Mouse (Mus musculus) liver, embryonic 12.5 days (tissue): ENCODE data around the gene Cpz. TPM values are rescaled to one million over a fixed set of nuclear protein-coding genes. Genes with fewer than 3 reads are reported as not detected.

ENCODE experiments used
- ATAC-seq: fragments of 200-750 bp; cut with Nextera tagmentation; 2 replicates; pipeline ENCODE4 v1.8.0; 2017; ENCODE audit warnings: moderate number of reproducible peaks, mild to moderate bottlenecking, moderate library complexity
- H3K27ac ChIP-seq: fragments of 300-500 bp; sonication (generic); 2 replicates; pipeline ENCODE4 v1.5.1; 2016; ENCODE audit warnings: mild to moderate bottlenecking
- H3K27me3 ChIP-seq: fragments of 300-500 bp; sonication (generic); replicated peaks from 2 replicates; pipeline ENCODE4 v1.6.1; 2016; ENCODE audit warnings: mild to moderate bottlenecking, moderate library complexity
- H3K36me3 ChIP-seq: fragments of 300-500 bp; sonication (generic); 2 replicates; pipeline ENCODE4 v1.6.1; 2016; ENCODE audit warnings: mild to moderate bottlenecking, moderate library complexity
- H3K4me1 ChIP-seq: fragments of 300-500 bp; sonication (generic); 2 replicates; pipeline ENCODE4 v1.6.1; 2016
- H3K4me2 ChIP-seq: fragments of 300-500 bp; sonication (generic); 2 replicates; pipeline ENCODE4 v1.6.1; 2016; ENCODE audit warnings: mild to moderate bottlenecking, moderate library complexity
- H3K4me3 ChIP-seq: fragments of 300-500 bp; sonication (generic); 2 replicates; pipeline ENCODE4 v1.5.1; 2016; ENCODE audit warnings: mild to moderate bottlenecking, moderate library complexity
- H3K9ac ChIP-seq: fragments of 300-500 bp; sonication (generic); 2 replicates; pipeline ENCODE4 v1.6.1; 2016; ENCODE audit warnings: mild to moderate bottlenecking, moderate library complexity
- H3K9me3 ChIP-seq: fragments of 300-500 bp; sonication (generic); replicated peaks from 2 replicates; pipeline ENCODE4 v1.6.1; 2016; ENCODE audit warnings: mild to moderate bottlenecking, moderate library complexity
- WGBS: fragments of 180-500 bp; shearing (Covaris S2); methylation state at CpG from one replicate; pipeline ENCODE4 v1.1.7; 2016; ENCODE audit not compliant: insufficient replicate concordance; 5-methylcytosine and 5-hydroxymethylcytosine counted together
- polyA plus RNA-seq: library from polyadenylated mRNA; unstranded; fragments of >200 nt; fragmentation: Nextera tagmentation; extraction: Ambion mirVana; gene quantifications from 2 replicates; pipeline ENCODE4 v1.2.1, GENCODE M21; 2016

Cpz gene
- polyA plus RNA-seq, 1 experiment from 2014 or later: 1.8 TPM

DNA sequence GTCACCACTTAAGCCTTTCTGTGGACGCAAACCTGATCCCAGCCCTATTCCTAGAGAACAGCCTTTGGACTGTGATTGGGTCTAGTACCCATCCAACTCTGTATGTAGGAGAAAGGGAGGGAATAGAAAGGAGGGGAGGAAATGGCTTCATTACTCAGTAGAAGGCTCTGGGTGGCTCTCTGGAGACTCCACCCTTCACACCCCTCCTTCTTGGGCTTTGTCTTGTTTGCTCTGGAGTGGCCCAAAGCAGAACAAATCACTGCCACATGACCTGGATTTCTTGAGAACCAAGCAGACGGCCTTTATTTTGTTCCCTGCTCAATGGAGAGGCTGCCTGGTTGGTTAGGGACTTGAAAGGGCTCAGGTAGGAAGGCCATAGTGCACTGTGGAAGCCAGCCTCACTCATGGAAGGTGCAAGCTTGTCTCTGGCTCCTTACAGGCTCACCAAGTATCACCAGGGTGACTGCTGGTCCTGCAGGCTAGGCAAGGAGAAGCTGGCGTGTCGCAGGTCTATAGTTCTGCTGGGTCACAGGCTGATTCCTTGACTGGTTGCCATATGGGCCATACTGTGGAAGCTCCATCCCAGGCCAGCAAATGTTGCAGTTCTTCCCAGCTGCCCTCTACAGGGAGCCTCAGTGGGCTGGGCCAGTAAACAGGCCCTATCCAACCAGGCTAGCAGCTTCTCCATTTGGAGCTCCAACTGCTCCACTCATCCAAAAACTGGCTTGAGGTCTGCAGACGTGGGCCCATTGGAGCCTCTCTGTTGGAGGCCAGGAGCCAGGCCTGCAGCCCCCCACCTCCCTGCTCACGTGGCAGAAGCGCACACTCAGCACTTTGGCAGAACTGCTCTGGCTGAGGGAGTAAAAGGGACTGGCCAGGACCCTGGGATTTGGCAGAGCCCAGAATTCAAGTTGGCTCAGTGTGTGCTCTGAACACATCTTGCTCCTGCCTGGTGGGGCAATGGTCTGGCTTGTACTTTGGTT, 26.6 kb upstream of the Cpz start:
- H3K9me3 ChIP-seq: no peaks in the 10 kb centered on the region
- H3K4me2 ChIP-seq: no peak overlapping the region
- H3K27me3 ChIP-seq: no peaks in the 10 kb centered on the region
- H3K4me1 ChIP-seq: no peaks in the 10 kb centered on the region
- ATAC-seq: no peak
- H3K9ac ChIP-seq: no peak overlapping the region
- no peak overlapping the region for H3K27ac ChIP-seq
- 37% methylated on average over 7 of the region's 7 CpGs for WGBS
- H3K4me3 ChIP-seq: no peak overlapping the region
- peaks cover 21% of the 10 kb centered on the region for H3K36me3 ChIP-seq

DNA sequence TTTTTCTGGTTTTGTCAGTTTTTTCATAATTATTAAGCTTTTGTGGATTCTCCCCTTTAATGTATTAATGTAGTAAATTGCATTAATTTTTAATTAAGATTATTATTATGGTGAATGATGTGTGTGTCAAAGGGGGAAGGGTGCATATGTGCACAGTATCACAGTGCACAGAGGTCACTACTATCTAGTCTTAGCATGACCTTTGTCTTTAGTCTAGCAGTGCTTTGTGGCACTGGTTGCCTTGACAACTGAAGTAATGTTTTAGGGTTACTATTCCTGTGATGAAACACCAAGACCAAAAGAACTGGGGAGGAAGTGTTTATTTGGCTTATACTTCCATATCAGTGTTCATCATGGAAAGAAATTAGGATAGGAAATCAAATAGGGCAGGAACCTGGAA, 20.6 kb upstream of the Cpz start:
- H3K27me3 ChIP-seq: no peaks in the 10 kb centered on the region
- H3K36me3 ChIP-seq: no peaks in the 10 kb centered on the region
- no peak overlapping the region for H3K27ac ChIP-seq
- no peak overlapping the region for H3K4me3 ChIP-seq
- ATAC-seq: no peak
- 0 out of 2 replicates have a peak, but pooled peaks cover 2% of the 10 kb centered on the region for H3K4me1 ChIP-seq
- no peaks in the 10 kb centered on the region for H3K9me3 ChIP-seq
- no peak overlapping the region for H3K9ac ChIP-seq
- H3K4me2 ChIP-seq: no peak overlapping the region

DNA sequence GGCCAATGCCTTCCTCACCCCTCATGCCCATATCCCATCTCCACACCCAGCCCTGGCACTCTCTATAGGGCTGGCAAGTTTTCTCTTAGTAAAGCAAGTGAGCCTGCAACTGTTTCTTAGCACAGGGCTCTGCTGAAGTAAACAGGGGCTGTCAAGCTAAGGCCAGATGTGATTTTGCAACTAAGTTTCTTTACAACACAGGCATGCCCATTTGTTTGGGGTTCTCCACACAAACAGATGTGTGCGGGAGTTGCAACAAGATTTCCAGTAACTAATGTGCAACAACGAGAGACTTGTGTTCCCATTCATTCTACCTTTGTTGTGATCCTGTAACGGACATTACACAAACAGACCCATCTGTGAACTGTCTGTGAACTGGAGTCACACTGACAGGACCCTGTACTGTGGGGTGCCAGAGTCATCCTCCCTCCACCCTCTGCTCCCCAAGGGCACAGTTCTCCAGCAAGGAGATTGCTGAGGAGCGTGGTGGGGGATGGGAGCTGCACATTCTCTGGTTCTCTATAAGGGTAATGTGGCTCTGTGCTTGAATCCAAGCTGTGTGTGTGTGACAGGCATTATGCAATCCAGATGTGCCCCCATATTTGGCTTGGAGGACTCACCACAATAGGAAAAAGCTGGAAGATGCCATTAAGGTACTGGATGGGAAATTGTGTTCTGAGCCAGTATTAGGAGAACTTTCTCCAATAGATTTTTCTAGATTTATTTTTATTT, 15.7 kb upstream of the Cpz start:
- H3K36me3 ChIP-seq: no peaks in the 10 kb centered on the region
- no peak overlapping the region for H3K27ac ChIP-seq
- ATAC-seq: no peak
- H3K9ac ChIP-seq: no peak overlapping the region
- H3K4me2 ChIP-seq: no peak overlapping the region
- H3K27me3 ChIP-seq: no peaks in the 10 kb centered on the region
- no peaks in the 10 kb centered on the region for H3K4me1 ChIP-seq
- 50% methylated on average over 4 of the region's 4 CpGs for whole genome bisulfite sequencing
- no peak overlapping the region for H3K4me3 ChIP-seq
- H3K9me3 ChIP-seq: no peaks in the 10 kb centered on the region

DNA sequence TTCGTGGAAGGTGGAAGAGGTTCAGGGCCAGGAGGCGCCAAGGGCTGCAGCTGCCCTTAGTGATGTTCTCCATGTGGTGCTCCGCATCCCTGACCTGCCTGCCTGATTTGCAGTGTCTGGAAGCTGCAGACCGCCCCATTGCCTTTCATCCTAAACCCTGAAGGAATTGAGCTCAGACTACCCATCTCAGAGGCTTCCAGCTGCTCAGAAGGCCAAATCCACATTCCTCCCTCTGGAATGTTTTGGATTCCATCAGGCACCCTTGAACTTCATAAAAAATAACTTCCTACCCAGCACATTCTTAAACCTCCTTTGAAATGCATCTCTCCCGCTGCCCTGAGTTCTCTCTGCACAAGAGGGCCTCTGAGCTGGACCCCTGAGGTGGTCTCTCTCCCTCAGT, 15.1 kb upstream of the Cpz start:
- no peak overlapping the region for H3K27ac ChIP-seq
- ATAC-seq: no peak

DNA sequence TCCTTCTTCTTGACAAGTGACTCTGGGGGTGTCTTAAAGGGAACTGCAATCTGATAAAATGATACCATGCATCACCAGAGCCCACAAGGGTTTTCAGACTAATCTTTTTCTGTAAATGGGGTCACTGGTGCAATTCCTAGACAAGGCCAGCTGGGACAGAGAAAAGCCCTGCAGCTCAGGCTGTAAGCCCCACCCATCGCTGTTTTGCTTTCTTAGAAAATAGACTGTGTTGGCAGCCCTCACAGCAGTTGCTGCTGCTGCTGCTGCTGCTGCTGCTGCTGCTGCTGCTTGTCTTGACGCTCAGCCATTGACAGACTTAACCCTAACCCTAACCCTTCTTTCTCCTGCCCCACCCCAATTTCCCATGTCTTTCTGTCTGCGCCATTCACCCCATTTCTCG, 14.1 kb upstream of the Cpz start:
- no peak overlapping the region for H3K4me2 ChIP-seq
- no peaks in the 10 kb centered on the region for H3K9me3 ChIP-seq
- H3K27me3 ChIP-seq: no peaks in the 10 kb centered on the region
- WGBS: 46% methylated on average over 4 of the region's 4 CpGs
- no peak overlapping the region for H3K9ac ChIP-seq
- H3K4me1 ChIP-seq: no peaks in the 10 kb centered on the region
- ATAC-seq: no peak
- H3K4me3 ChIP-seq: no peak overlapping the region
- no peaks in the 10 kb centered on the region for H3K36me3 ChIP-seq
- no peak overlapping the region for H3K27ac ChIP-seq

More for the DNA sequence above, 15.1 kb upstream of the Cpz start:
- H3K4me1 ChIP-seq: no peaks in the 10 kb centered on the region
- H3K27me3 ChIP-seq: no peaks in the 10 kb centered on the region
- H3K9me3 ChIP-seq: no peaks in the 10 kb centered on the region
- whole genome bisulfite sequencing: 46% methylated on average over 5 of the region's 5 CpGs
- no peaks in the 10 kb centered on the region for H3K36me3 ChIP-seq
- no peak overlapping the region for H3K4me3 ChIP-seq
- H3K9ac ChIP-seq: no peak overlapping the region
- H3K4me2 ChIP-seq: no peak overlapping the region

DNA sequence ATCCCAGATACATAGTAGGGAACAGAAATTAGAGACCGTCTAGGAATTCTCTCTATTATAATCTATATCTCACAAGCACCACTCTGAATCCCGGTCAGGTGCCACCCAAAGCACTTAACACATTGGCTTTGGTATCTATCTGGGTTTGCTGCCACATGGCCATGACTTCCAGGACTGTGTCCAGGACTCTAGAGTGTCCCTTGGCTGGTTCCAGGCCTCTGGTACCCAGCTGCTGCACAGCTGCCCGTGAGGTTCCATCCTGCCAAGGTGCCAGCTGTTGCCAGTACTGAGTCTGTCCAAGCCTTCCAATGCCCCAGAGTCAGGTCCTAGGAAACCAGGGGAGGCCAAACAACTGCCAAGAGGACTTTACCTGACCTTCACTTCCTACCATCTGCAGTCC, 12.5 kb upstream of the Cpz start:
- H3K36me3 ChIP-seq: no peaks in the 10 kb centered on the region
- no peaks in the 10 kb centered on the region for H3K9me3 ChIP-seq
- 61% methylated on average over 3 of the region's 3 CpGs for WGBS
- no peak for ATAC-seq
- no peaks in the 10 kb centered on the region for H3K27me3 ChIP-seq
- no peak overlapping the region for H3K9ac ChIP-seq
- H3K27ac ChIP-seq: no peak overlapping the region
- H3K4me3 ChIP-seq: no peak overlapping the region
- H3K4me2 ChIP-seq: no peak overlapping the region
- no peaks in the 10 kb centered on the region for H3K4me1 ChIP-seq

DNA sequence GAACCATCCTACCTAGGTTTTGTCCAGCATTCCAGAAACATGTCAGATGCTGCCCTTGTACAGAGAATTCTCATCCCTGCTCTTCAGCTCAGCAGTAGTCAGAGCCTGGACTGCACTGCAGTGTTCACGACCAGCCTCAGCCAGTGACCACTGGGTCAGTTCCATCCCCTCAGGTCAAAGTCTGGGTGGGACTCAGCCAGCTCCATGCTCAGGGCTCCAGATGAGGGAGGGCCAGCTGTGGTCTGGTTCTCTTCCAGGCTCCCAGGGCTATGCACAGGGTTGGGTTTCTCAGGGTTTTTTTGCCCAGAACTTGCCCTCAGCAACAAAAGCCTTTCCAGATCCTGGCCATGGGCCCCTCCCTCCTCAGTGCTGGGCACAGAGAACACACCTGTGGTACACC, 12.0 kb upstream of the Cpz start:
- 35% methylated on average over 1 of the region's 1 CpGs for WGBS

DNA sequence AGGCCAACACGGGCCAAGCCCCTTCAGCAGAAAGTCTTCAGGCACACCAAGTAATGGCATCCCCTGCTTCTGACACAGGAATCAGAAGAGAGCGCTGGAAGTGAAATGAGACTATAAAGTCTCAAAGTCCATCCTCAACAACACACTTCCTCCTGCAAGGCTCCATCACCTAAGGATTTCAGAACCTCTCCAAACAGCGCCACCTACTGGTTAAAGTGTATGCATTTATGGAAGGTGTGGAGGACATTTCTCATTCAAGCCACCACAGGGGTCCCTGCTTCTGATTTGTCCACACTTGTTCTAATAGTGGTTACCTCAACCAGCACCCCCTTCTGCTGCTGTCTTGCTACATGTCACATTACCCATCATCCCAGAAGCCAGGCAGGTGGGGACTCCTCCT, 10.8 kb upstream of the Cpz start:
- 50% methylated on average over 3 of the region's 3 CpGs for WGBS
- H3K27me3 ChIP-seq: no peaks in the 10 kb centered on the region
- no peak overlapping the region for H3K4me3 ChIP-seq
- H3K9me3 ChIP-seq: no peaks in the 10 kb centered on the region
- H3K27ac ChIP-seq: no peak overlapping the region
- H3K9ac ChIP-seq: no peak overlapping the region
- ATAC-seq: no peak
- no peak overlapping the region for H3K4me2 ChIP-seq
- no peaks in the 10 kb centered on the region for H3K36me3 ChIP-seq
- H3K4me1 ChIP-seq: no peaks in the 10 kb centered on the region

More for the DNA sequence above, 12.0 kb upstream of the Cpz start:
- H3K4me2 ChIP-seq: no peak overlapping the region
- H3K4me3 ChIP-seq: no peak overlapping the region
- H3K4me1 ChIP-seq: no peaks in the 10 kb centered on the region
- no peaks in the 10 kb centered on the region for H3K27me3 ChIP-seq
- ATAC-seq: no peak
- no peak overlapping the region for H3K27ac ChIP-seq
- no peaks in the 10 kb centered on the region for H3K9me3 ChIP-seq
- no peaks in the 10 kb centered on the region for H3K36me3 ChIP-seq
- H3K9ac ChIP-seq: no peak overlapping the region

DNA sequence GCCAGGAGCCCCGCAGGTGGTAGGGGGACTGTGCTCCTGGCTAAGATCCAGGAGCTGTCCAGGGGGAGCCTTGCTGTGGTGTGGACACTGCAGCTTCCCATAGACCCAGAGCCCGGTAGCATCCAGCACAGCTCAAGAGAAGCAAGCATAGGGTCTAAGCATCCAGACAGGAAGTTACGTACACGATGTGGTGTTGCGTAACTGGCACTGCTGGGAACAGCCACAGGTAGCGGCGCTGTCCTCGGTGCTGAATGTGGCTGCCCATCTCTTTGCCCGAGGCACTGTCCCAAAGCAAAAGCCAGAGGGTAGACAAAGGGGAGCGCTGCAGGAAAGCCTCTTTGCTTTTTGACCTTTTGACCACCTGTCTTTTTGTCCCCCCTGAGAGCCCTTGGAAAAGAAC, 6.1 kb upstream of the Cpz start:
- Histone ChIP-seq H3K9me3 (no peaks in the 10 kb centered on the region), H3K4me3 (no peak overlapping the region), H3K4me1 (no peaks in the 10 kb centered on the region), H3K9ac (no peak overlapping the region), H3K27me3 (peaks cover 17% of the 10 kb centered on the region), H3K27ac (no peak overlapping the region), H3K36me3 (no peaks in the 10 kb centered on the region), H3K4me2 (no peak overlapping the region)
- WGBS: 15% methylated on average over 10 of the region's 10 CpGs
- peak; percentile 27; the same call in 1 of the 2 replicates for ATAC-seq

DNA sequence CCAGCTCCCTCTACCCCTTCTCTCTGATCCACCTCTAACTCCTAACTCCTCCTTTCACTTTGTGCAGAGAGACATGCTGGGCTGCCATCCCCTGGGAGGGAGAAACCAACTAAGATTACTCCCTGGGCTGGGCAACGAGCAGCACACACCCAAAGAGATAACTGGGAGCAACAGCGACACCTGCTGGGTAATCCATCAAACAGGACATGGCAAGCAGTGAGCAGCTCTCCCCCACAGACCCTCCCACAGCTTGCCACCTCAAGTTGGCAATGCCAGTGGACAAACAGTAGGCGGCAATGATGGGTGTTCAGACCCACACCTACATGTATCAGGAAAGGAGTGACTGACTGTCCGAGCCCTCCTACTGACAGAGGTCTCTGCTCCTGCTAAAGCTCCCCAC, 4.9 kb upstream of the Cpz start:
- H3K4me2 ChIP-seq: no peak overlapping the region
- peaks cover 29% of the 10 kb centered on the region for H3K27me3 ChIP-seq
- no peaks in the 10 kb centered on the region for H3K4me1 ChIP-seq
- no peak overlapping the region for H3K4me3 ChIP-seq
- H3K36me3 ChIP-seq: no peaks in the 10 kb centered on the region
- no peaks in the 10 kb centered on the region for H3K9me3 ChIP-seq
- no peak; the same call in 1 of the 2 replicates for ATAC-seq
- 8% methylated on average over 4 of the region's 4 CpGs for WGBS
- H3K27ac ChIP-seq: no peak overlapping the region
- no peak overlapping the region for H3K9ac ChIP-seq

DNA sequence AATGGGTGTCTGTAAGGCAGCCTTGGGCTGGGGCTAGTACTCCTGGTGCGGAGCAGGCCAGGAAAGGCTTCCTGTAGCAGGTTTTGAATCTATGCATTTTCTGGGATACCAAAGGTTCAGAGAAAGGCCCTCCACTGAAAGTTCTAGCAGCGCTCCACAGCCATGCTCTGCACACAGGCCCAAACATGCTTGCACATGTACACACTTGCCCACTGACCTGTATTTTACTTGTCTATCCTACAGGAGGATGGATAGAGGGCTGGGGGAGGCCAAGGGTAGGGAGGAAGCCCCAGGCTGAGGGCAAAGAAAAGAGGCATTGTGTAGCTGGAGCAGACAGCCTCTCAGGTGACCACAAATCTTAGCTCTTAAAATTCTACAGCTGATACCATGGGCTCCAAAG, 1.1 kb downstream of the Cpz start:
- H3K4me2 ChIP-seq: no peak overlapping the region
- H3K27ac ChIP-seq: no peak overlapping the region
- no peak overlapping the region for H3K9ac ChIP-seq
- WGBS: 45% methylated on average over 2 of the region's 2 CpGs
- ATAC-seq: no peak
- no peaks in the 10 kb centered on the region for H3K36me3 ChIP-seq
- H3K4me3 ChIP-seq: no peak overlapping the region
- H3K27me3 ChIP-seq: peaks cover 75% of the 10 kb centered on the region
- H3K9me3 ChIP-seq: no peaks in the 10 kb centered on the region
- H3K4me1 ChIP-seq: no peaks in the 10 kb centered on the region

DNA sequence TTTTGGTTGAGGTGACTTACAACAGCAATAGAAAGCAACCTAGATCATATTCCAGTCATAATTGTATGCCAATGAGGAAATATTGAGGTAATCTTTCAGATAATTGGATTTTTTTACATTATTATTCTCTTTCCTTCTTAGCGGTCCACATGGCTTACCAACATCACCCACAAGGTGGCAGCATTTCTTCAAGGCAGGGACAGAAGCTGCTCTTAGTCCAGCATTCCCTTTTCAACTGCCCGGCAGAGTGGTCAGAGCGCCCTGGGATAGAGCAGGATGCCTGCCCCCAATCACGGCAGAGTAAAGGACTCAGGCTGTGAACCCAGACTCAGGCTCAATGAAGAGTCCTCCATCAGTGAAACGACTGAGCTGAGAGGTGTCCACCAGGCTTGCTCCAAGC, 1.8 kb downstream of the Cpz start:
- H3K4me3 ChIP-seq: no peak overlapping the region
- no peaks in the 10 kb centered on the region for H3K9me3 ChIP-seq
- no peak overlapping the region for H3K4me2 ChIP-seq
- H3K4me1 ChIP-seq: no peaks in the 10 kb centered on the region
- WGBS: 5% methylated on average over 5 of the region's 5 CpGs
- H3K36me3 ChIP-seq: no peaks in the 10 kb centered on the region
- ATAC-seq: no peak
- H3K27ac ChIP-seq: no peak overlapping the region
- H3K9ac ChIP-seq: no peak overlapping the region
- H3K27me3 ChIP-seq: peaks cover 74% of the 10 kb centered on the region
